Mouse (Mus musculus) hindbrain, embryonic 16.5 days (tissue): Measurements from ENCODE around the gene Dzip3. TPM values are rescaled to one million over a fixed set of nuclear protein-coding genes. Genes with fewer than 3 reads are reported as not detected.

Source experiments
- ATAC-seq: fragments of 200-750 bp; cut with Nextera tagmentation; 2 replicates; pipeline ENCODE4 v1.8.0; 2017; ENCODE audit warnings: moderate TSS enrichment, moderate library complexity
- H3K27ac ChIP-seq: fragments of 300-500 bp; sonication (generic); 2 replicates; pipeline ENCODE4 v1.5.1; 2014; ENCODE audit warnings: low read depth, mild to moderate bottlenecking, control low read depth, low read length, moderate library complexity
- H3K27me3 ChIP-seq: fragments of 300-500 bp; sonication (generic); replicated peaks from 2 replicates; pipeline ENCODE4 v1.6.1; 2014; ENCODE audit warnings: low read length; ENCODE audit not compliant: control insufficient read depth, insufficient read depth
- H3K36me3 ChIP-seq: fragments of 300-500 bp; sonication (generic); 2 replicates; pipeline ENCODE4 v1.6.1; 2014; ENCODE audit warnings: mild to moderate bottlenecking, low read length, moderate library complexity, mixed read lengths; ENCODE audit not compliant: control insufficient read depth, insufficient read depth
- H3K4me1 ChIP-seq: fragments of 300-500 bp; sonication (generic); 2 replicates; pipeline ENCODE4 v1.6.1; 2014; ENCODE audit warnings: low read depth, low read length; ENCODE audit not compliant: control insufficient read depth, insufficient read depth
- H3K4me2 ChIP-seq: fragments of 300-500 bp; sonication (generic); 2 replicates; pipeline ENCODE4 v1.6.1; 2014; ENCODE audit warnings: mild to moderate bottlenecking, low read length, control low read depth, moderate library complexity
- H3K4me3 ChIP-seq: fragments of 300-500 bp; sonication (generic); 2 replicates; pipeline ENCODE4 v1.5.1; 2014; ENCODE audit warnings: mild to moderate bottlenecking, low read length, control low read depth, moderate library complexity
- H3K9ac ChIP-seq: fragments of 300-500 bp; sonication (generic); 2 replicates; pipeline ENCODE4 v1.6.1; 2014; ENCODE audit warnings: low read depth, mild to moderate bottlenecking, control low read depth, low read length, moderate library complexity
- H3K9me3 ChIP-seq: fragments of 300-500 bp; sonication (generic); 2 replicates; pipeline ENCODE4 v1.6.1; 2014; ENCODE audit warnings: mild to moderate bottlenecking, low read length, moderate library complexity; ENCODE audit not compliant: control insufficient read depth
- WGBS: fragments of 180-500 bp; shearing (Covaris S2); extraction: QIAGEN DNeasy Blood & Tissue Kit; methylation state at CpG from one replicate; pipeline ENCODE4 v1.1.7; 2014; 5-methylcytosine and 5-hydroxymethylcytosine counted together
- polyA plus RNA-seq: library from polyadenylated mRNA; unstranded; fragments of >200 nt; fragmentation: Nextera tagmentation; extraction: Ambion mirVana; gene quantifications from 2 replicates; pipeline ENCODE4 v1.2.1, GENCODE M21; 2015

The Dzip3 gene
- polyA plus RNA-seq, 1 experiment from 2014 or later = 53.5 TPM

- no peak for ATAC-seq
- Histone ChIP-seq H3K9me3 (no peaks in the 10 kb centered on the region), H3K36me3 (no peaks in the 10 kb centered on the region), H3K4me2 (no peak overlapping the region), H3K9ac (no peak overlapping the region), H3K4me3 (no peak overlapping the region), H3K27ac (no peak overlapping the region), H3K27me3 (no peaks in the 10 kb centered on the region), H3K4me1 (no peaks in the 10 kb centered on the region)
- WGBS = 92% methylated on average over 1 of the region's 1 CpGs
Observed at GRCm38 (mm10) chr16:48911184-48911583, 82.8 kb downstream of the Dzip3 start.

GRCm38 (mm10) chr16:48899868-48900267, 94.1 kb downstream of the Dzip3 start:
- Histone ChIP-seq H3K36me3 (no peaks in the 10 kb centered on the region), H3K27me3 (no peaks in the 10 kb centered on the region), H3K9ac (no peak overlapping the region), H3K4me3 (no peak overlapping the region), H3K9me3 (no peaks in the 10 kb centered on the region; the same call in none of the 2 replicates), H3K27ac (no peak overlapping the region), H3K4me2 (no peak overlapping the region), H3K4me1 (no peaks in the 10 kb centered on the region)
- no peak for ATAC-seq
- WGBS = 77% methylated on average over 1 of the region's 1 CpGs

GRCm38 (mm10) chr16:48890733-48891132, 103.2 kb downstream of the Dzip3 start:
- 73% methylated on average over 2 of the region's 2 CpGs for WGBS
- no peaks in the 10 kb centered on the region for H3K9me3 ChIP-seq
- no peak overlapping the region for H3K4me3 ChIP-seq
- H3K4me2 ChIP-seq = no peak overlapping the region
- no peaks in the 10 kb centered on the region for H3K36me3 ChIP-seq
- no peaks in the 10 kb centered on the region for H3K4me1 ChIP-seq
- no peaks in the 10 kb centered on the region for H3K27me3 ChIP-seq
- no peak for ATAC-seq
- no peak overlapping the region for H3K27ac ChIP-seq
- H3K9ac ChIP-seq = no peak overlapping the region

Other genes starting within 250 kb of the Dzip3 start
- 0.09 and 0.17 TPM in 2 replicates for gene Trat1, start 222.1 kb downstream of the Dzip3 start, polyA plus RNA-seq
- gene Retnlb, start 177.3 kb downstream of the Dzip3 start, polyA plus RNA-seq = not detected in 2 replicates
- not detected in 2 replicates for gene Retnla, start 151.6 kb downstream of the Dzip3 start, polyA plus RNA-seq
- gene Retnlg, start 121.5 kb downstream of the Dzip3 start, polyA plus RNA-seq = 0.56 TPM in 1 of 2 replicates, not detected in the other
- gene Cip2a, start within 50 bp of the Dzip3 start, polyA plus RNA-seq = 6.0 and 7.6 TPM in 2 replicates
- 0.09 and 0.10 TPM in 2 replicates for gene Myh15, start 63.3 kb upstream of the Dzip3 start, polyA plus RNA-seq